Mouse (Mus musculus): Measurements from ENCODE around the gene Macrod1. TPM values are rescaled to one million over a fixed set of nuclear protein-coding genes. Genes with fewer than 3 reads are reported as not detected.

The Macrod1 gene
- total RNA-seq, 2 experiments from 2014 or later: 261 to 294 TPM

- DNase-seq: peak; percentile 79
- H3K4me3 ChIP-seq: peak overlapping the region; percentile 0; the same call in 1 of the 2 replicates
- intact Hi-C loops (cut with DNase I): loop anchor here (1.0 kb wide), 2 partner anchors 128 to 132 kb away; no protein-coding TSS in a partner anchor
- peak overlapping the region; percentile 46; the same call in 1 of the 2 replicates for H3K27ac ChIP-seq
- no peak; the same call in 1 of the 2 replicates for TF ChIP-seq CTCF (IDR thresholded peaks at IDR 0.05)
Measured at GRCm38 (mm10) chr19:7195900-7196728, 139.5 kb downstream of the Macrod1 start.

GRCm38 (mm10) chr19:7196741-7197270, 140.2 kb downstream of the Macrod1 start:
- TF ChIP-seq CTCF (IDR thresholded peaks at IDR 0.05): no peak
- no peak overlapping the region for H3K4me3 ChIP-seq
- DNase-seq: no peak
- no peak overlapping the region for H3K27ac ChIP-seq
- intact Hi-C loops (cut with DNase I): loop anchor here (1.0 kb wide), 2 partner anchors 129 to 133 kb away; no protein-coding TSS in a partner anchor

- no peak for TF ChIP-seq CTCF (IDR thresholded peaks at IDR 0.05)
- Histone ChIP-seq H3K4me3 (no peak overlapping the region), H3K27ac (no peak overlapping the region)
- intact Hi-C loops (cut with DNase I): no loop called here
- DNase-seq: no peak
Measured at GRCm38 (mm10) chr19:7197445-7197844, 140.8 kb downstream of the Macrod1 start.

- Histone ChIP-seq H3K27ac (no peak overlapping the region), H3K4me3 (no peak overlapping the region)
- intact Hi-C loops (cut with DNase I): no loop called here
- no peak for TF ChIP-seq CTCF (IDR thresholded peaks at IDR 0.05)
- no peak for DNase-seq
Measured at GRCm38 (mm10) chr19:7199089-7199488, 142.5 kb downstream of the Macrod1 start.

- intact Hi-C loops (cut with DNase I): no loop called here
- H3K27ac ChIP-seq: peak overlapping the region; percentile 31; the same call in 1 of the 2 replicates
- H3K4me3 ChIP-seq: no peak overlapping the region
- DNase-seq: no peak
- no peak for TF ChIP-seq CTCF (IDR thresholded peaks at IDR 0.05)
Measured at GRCm38 (mm10) chr19:7200427-7200826, 143.8 kb downstream of the Macrod1 start.

GRCm38 (mm10) chr19:7204898-7205297, 148.3 kb downstream of the Macrod1 start:
- peak overlapping the region; percentile 83 for H3K4me3 ChIP-seq
- intact Hi-C loops (cut with DNase I): no loop called here
- TF ChIP-seq CTCF (IDR thresholded peaks at IDR 0.05): no peak
- peak overlapping the region; percentile 97 for H3K27ac ChIP-seq
- DNase-seq: no peak

- no peak for DNase-seq
- intact Hi-C loops (cut with DNase I): no loop called here
- TF ChIP-seq CTCF (IDR thresholded peaks at IDR 0.05): no peak
- peak overlapping the region; percentile 97 for H3K27ac ChIP-seq
- peak overlapping the region; percentile 83 for H3K4me3 ChIP-seq
Measured at GRCm38 (mm10) chr19:7205326-7205725, 148.7 kb downstream of the Macrod1 start.

GRCm38 (mm10) chr19:7205753-7206736, 149.4 kb downstream of the Macrod1 start, which contains the start of gene Otub1:
Gene Otub1 (minus strand): TSS chr19:7206316.
- no peak for TF ChIP-seq CTCF (IDR thresholded peaks at IDR 0.05)
- Histone ChIP-seq H3K4me3 (peak within 1 kb of the TSS; percentile 83), H3K27ac (peak within 1 kb of the TSS; percentile 97)
- peak; percentile 95 for DNase-seq
- intact Hi-C loops (cut with DNase I): no loop called here

- Histone ChIP-seq H3K27ac (no peak overlapping the region), H3K4me3 (no peak overlapping the region)
- 0 out of 2 replicates have a peak, but pooled peaks have one; percentile 3 for TF ChIP-seq CTCF (IDR thresholded peaks at IDR 0.05)
- intact Hi-C loops (cut with DNase I): no loop called here
- no peak for DNase-seq
Measured at GRCm38 (mm10) chr19:7209907-7210646, 153.5 kb downstream of the Macrod1 start.

GRCm38 (mm10) chr19:7212216-7212615, 155.6 kb downstream of the Macrod1 start:
- intact Hi-C loops (cut with DNase I): no loop called here
- TF ChIP-seq CTCF (IDR thresholded peaks at IDR 0.05): no peak
- no peak for DNase-seq

GRCm38 (mm10) chr19:7213010-7213409, 156.4 kb downstream of the Macrod1 start:
- no peak overlapping the region for H3K4me3 ChIP-seq
- TF ChIP-seq CTCF (IDR thresholded peaks at IDR 0.05): no peak
- intact Hi-C loops (cut with DNase I): no loop called here
- no peak for DNase-seq
- no peak overlapping the region for H3K27ac ChIP-seq

More at GRCm38 (mm10) chr19:7212216-7212615, 155.6 kb downstream of the Macrod1 start:
- Histone ChIP-seq H3K27ac (no peak overlapping the region), H3K4me3 (no peak overlapping the region)

All from gastrocnemius, adult 2 months (tissue).